Mouse (Mus musculus) G1E (cell line): ENCODE measurements at regions not wholly inside any gene's neighbourhood (a gene's known extent, or its start where the extent isn't known, plus 50 kb on each side); places are given as distances from the start of the nearest gene placed in this dataset.

Experiments used
- ATAC-seq: 2 replicates; pipeline ENCODE4 v1.8.0; 2016; ENCODE audit warnings: mild to moderate bottlenecking; ENCODE audit not compliant: insufficient number of reproducible peaks, poor library complexity, low FRiP score, severe bottlenecking; ENCODE audit errors: extremely low read depth
- DNase-seq: peaks from one replicate; pipeline ENCODE4 v3.0.0; 2012; ENCODE audit warnings: low spot score
- H3K27me3 ChIP-seq: 2 replicates; pipeline ENCODE4 v1.6.1; 2012; ENCODE audit warnings: mild to moderate bottlenecking, low read length, inconsistent platforms; ENCODE audit not compliant: insufficient read depth
- H3K36me3 ChIP-seq: replicated peaks from 2 replicates; pipeline ENCODE3; 2012; ENCODE audit warnings: mild to moderate bottlenecking, inconsistent platforms
- H3K4me1 ChIP-seq: 2 replicates; pipeline ENCODE4 v1.6.1; 2012; ENCODE audit warnings: low read depth, low read length, inconsistent platforms, mixed read lengths; ENCODE audit not compliant: insufficient read depth
- H3K4me3 ChIP-seq: 2 replicates; pipeline ENCODE4 v1.5.1; 2012; ENCODE audit warnings: low read depth, mild to moderate bottlenecking, inconsistent platforms, low read length, moderate library complexity, mixed read lengths
- H3K9me3 ChIP-seq: replicated peaks from 2 replicates; pipeline ENCODE4 v1.6.1; 2012; ENCODE audit warnings: inconsistent platforms
- CTCF ChIP-seq: IDR thresholded peaks from 2 replicates; pipeline ENCODE4 v1.5.1; 2012; ENCODE audit warnings: low read depth, low read length, inconsistent platforms, mixed read lengths
- GATA1 ChIP-seq: IDR thresholded peaks from 2 replicates; pipeline ENCODE4 v1.6.1; 2012; ENCODE audit warnings: borderline replicate concordance, low read length, inconsistent platforms, mixed read lengths
- GATA2 ChIP-seq: IDR thresholded peaks from 2 replicates; pipeline ENCODE4 v1.6.1; 2012; ENCODE audit warnings: low read depth, low read length, inconsistent platforms, borderline replicate concordance
- POLR2AphosphoS5 ChIP-seq: IDR thresholded peaks from 2 replicates; pipeline ENCODE4 v1.6.1; 2012; ENCODE audit warnings: low read depth, low read length, inconsistent platforms; ENCODE audit not compliant: insufficient replicate concordance
- TAL1 ChIP-seq: conservative IDR thresholded peaks from 2 replicates; pipeline ENCODE4 v1.6.1; 2012; ENCODE audit warnings: low read depth, low read length, inconsistent platforms, mixed read lengths

DNA sequence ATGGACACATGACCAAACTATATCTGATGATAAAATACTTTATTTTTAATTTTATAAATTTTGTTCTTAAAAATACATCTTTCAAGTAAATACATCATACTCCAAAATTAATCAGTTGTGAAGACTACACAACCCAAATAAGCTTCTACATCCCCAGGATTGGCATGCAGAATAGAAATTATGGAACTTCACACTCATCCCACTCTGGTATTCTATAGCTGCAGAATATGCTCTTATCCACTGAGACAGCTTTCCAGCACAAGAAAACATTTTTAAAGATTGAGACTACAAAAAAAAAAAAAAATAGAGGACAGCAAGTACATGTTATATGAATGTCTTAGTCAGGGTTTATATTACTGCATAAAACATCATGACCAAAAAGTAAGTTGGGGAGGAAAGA lies 94.4 kb downstream of the Gm11232 start:
- no peak for DNase-seq
- Histone ChIP-seq H3K27me3 (no peaks in the 10 kb centered on the region), H3K9me3 (no peaks in the 10 kb centered on the region), H3K36me3 (no peaks in the 10 kb centered on the region), H3K4me1 (no peaks in the 10 kb centered on the region), H3K4me3 (no peak overlapping the region)
- no peak for ATAC-seq
- no peak for TF ChIP-seq POLR2AphosphoS5
- no peak for TF ChIP-seq GATA2
- TF ChIP-seq TAL1: no peak
- no peak for TF ChIP-seq CTCF
- no peak for TF ChIP-seq GATA1

DNA sequence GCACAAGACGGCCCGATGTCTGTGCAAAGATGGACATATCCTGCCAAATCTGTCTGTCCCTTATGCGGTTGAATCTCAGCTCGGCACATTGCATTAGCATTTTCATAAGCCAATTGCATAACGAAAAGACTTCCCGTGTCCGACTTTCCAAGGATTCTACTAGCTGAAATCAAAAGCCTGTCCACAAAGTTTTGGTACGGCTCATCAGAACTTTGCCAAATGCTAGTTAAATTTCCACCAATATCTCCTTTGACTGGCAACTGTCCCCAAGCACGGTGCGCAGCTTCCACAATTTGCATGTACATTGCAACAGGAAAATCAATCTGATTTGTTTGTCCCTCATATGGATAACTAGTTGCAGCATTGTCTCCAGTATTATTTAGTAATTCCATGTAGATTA lies 117.2 kb downstream of the Gm11232 start:
- H3K9me3 ChIP-seq: peaks cover under 1% of the 10 kb centered on the region; the same call in 1 of the 2 replicates
- TF ChIP-seq GATA1 (no peak), CTCF (no peak), POLR2AphosphoS5 (no peak), GATA2 (no peak)
- ATAC-seq: no peak
- H3K36me3 ChIP-seq: no peaks in the 10 kb centered on the region
- H3K27me3 ChIP-seq: no peaks in the 10 kb centered on the region
- H3K4me3 ChIP-seq: no peak overlapping the region
- no peak for DNase-seq
- H3K4me1 ChIP-seq: no peaks in the 10 kb centered on the region

DNA sequence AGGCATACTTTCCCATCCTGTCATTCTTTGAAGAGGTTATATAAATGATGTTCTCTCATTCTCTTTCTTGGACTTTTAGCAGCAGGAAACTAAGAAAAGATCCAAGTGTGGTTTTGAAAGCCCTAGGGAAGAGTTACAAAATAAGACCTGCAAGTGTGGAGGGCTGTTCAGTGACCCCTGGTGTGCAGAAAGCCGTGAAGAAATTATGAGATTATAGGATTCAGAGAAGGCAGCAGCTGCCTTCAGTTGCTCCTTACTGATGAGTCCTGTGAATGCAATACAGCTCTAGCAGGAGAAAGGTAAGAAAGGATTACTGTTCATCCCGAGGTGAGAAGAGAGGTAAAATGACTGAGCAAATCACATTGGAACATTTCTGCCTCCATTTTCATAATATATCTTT lies 130.7 kb downstream of the Gm11232 start:
- no peaks in the 10 kb centered on the region for H3K9me3 ChIP-seq
- H3K36me3 ChIP-seq: no peaks in the 10 kb centered on the region
- no peaks in the 10 kb centered on the region for H3K4me1 ChIP-seq
- no peak for ATAC-seq
- no peak for DNase-seq
- no peaks in the 10 kb centered on the region for H3K27me3 ChIP-seq
- TF ChIP-seq POLR2AphosphoS5 (no peak), TAL1 (no peak), CTCF (no peak), GATA2 (no peak), GATA1 (no peak)
- H3K4me3 ChIP-seq: no peak overlapping the region

GRCm38 (mm10) chr4:71626626-71627025 lies 131.1 kb downstream of the Gm11232 start:
- TF ChIP-seq CTCF (no peak), GATA2 (no peak), TAL1 (no peak), POLR2AphosphoS5 (no peak), GATA1 (no peak)
- Histone ChIP-seq H3K27me3 (no peaks in the 10 kb centered on the region), H3K4me3 (no peak overlapping the region), H3K36me3 (no peaks in the 10 kb centered on the region), H3K4me1 (no peaks in the 10 kb centered on the region), H3K9me3 (no peaks in the 10 kb centered on the region)
- DNase-seq: no peak
- ATAC-seq: no peak

- ATAC-seq: no peak
- H3K36me3 ChIP-seq: no peaks in the 10 kb centered on the region
- no peak overlapping the region for H3K4me3 ChIP-seq
- no peaks in the 10 kb centered on the region for H3K27me3 ChIP-seq
- no peaks in the 10 kb centered on the region for H3K4me1 ChIP-seq
- no peak for DNase-seq
- H3K9me3 ChIP-seq: no peaks in the 10 kb centered on the region
- TF ChIP-seq TAL1 (no peak), POLR2AphosphoS5 (no peak), CTCF (no peak), GATA2 (no peak)
These were observed 133.0 kb downstream of the Gm11232 start for GRCm38 (mm10) chr4:71624771-71625170.

GRCm38 (mm10) chr4:71613720-71614119 lies 144.0 kb downstream of the Gm11232 start:
- ATAC-seq (no peak), DNase-seq (no peak)
- H3K4me1 ChIP-seq: no peaks in the 10 kb centered on the region
- no peaks in the 10 kb centered on the region for H3K36me3 ChIP-seq
- H3K27me3 ChIP-seq: no peaks in the 10 kb centered on the region
- peaks cover 10% of the 10 kb centered on the region for H3K9me3 ChIP-seq
- H3K4me3 ChIP-seq: no peak overlapping the region
- TF ChIP-seq CTCF: no peak

GRCm38 (mm10) chr4:71585880-71586279 lies 171.9 kb downstream of the Gm11232 start:
- no peak overlapping the region for H3K4me3 ChIP-seq
- no peaks in the 10 kb centered on the region for H3K27me3 ChIP-seq
- TF ChIP-seq POLR2AphosphoS5: no peak
- no peak for TF ChIP-seq TAL1
- TF ChIP-seq GATA1: no peak
- TF ChIP-seq CTCF: no peak
- no peak for TF ChIP-seq GATA2
- DNase-seq (no peak), ATAC-seq (no peak)
- peaks cover 2% of the 10 kb centered on the region; the same call in 1 of the 2 replicates for H3K9me3 ChIP-seq
- H3K4me1 ChIP-seq: no peaks in the 10 kb centered on the region
- H3K36me3 ChIP-seq: no peaks in the 10 kb centered on the region
